ENCODE assay signal across 9 mouse cellular contexts in the genomic region with DNA sequence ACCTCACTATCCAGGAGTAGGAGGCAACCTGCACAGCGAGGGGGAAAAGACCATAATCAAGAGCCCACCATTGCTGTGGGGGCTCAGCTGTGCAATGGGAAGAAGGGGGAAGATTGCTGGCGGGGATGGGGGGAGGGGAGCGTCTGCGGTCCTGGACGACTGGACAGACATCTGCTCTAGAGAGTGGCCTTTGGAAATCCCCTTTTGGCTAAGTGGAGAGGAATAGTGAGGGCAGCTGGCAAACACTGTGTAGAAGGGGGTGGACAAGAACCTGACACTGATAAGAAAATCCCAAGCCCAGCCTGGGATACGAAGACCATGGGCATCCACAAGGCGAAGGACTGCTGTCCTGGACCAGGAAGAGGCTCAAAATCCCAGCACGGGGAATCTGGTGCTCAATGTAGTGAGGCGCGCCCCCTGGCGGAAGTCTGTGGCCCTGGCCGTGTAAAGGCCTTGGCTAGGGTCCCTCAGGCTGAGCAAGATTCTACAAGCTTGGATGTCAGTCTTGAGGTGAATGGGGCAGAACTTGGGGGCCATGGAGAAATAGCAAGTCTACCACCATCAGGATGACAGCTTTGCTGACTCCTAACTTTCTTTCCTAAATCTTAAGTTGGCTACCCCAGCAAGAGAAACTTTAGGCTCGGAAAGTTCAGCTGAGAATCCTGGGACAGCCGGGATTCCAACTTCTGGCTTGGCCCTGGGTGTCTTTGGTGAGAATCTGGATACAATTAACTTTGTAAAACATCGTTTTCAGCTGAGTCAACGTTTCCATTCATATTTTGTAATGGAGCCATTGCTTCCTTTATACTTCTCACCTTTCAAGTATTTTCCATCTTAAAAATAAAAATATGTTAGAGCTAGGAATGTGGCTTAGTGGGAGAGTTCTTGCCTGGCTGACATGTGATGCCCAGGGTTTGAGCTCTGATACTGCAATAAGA. TPM values are rescaled to one million over a fixed set of nuclear protein-coding genes. Genes with fewer than 3 reads are reported as not detected.
A peak's percentile ranks its signal among the peaks of the same experiment; 100 is the strongest.
DNase-seq lines count a peak whose midpoint lies in the region; ATAC-seq and TF ChIP-seq lines count a peak whose summit lies in the region.
"Had no signal": no experiment of that assay in that cellular context is flagged by ENCODE, and none has a peak within 500 bp of the region (broad histone marks: within the 10 kb centered on the region; RNA-seq: fewer than 3 reads in every experiment).

No protein-coding gene starts in this region.

- 37% methylated on average over 16 of the region's 16 CpGs for WGBS in hindbrain, postnatal 0 days

- no peaks in the 10 kb centered on the region for H3K27me3 ChIP-seq in hindbrain, postnatal 0 days (ENCODE audit: insufficient read depth, low read length)

- H3K9me3 ChIP-seq in hindbrain, postnatal 0 days (ENCODE audit: low read length) = no peaks in the 10 kb centered on the region

- no peak overlapping the region for H3K27ac ChIP-seq in hindbrain, postnatal 0 days
- H3K27ac ChIP-seq: macrophage had no signal

- DNase-seq in Muller cell, postnatal 12 days (ENCODE audit: inconsistent ontology term) = peak; percentile 79
- peak; percentile 94 to 96 for DNase-seq in cerebellum, postnatal 10 days
- peak; percentile 75 to 80 for DNase-seq in frontal cortex, postnatal 25 days (ENCODE audit: low spot score in 2 of 2)
- peak; percentile 89 for DNase-seq in hindbrain, postnatal 0 days (ENCODE audit: low spot score)
- peak; percentile 63 for DNase-seq in left cerebral cortex, adult 11 months (ENCODE audit: low spot score)
- peak; percentile 80 to 81 for DNase-seq in right cerebral cortex, adult 2 months (ENCODE audit: low spot score in 2 of 2)
- DNase-seq in urinary bladder, adult 2 months (ENCODE audit: low spot score) = peak; percentile 73

- peak; percentile 83 for ATAC-seq in hindbrain, postnatal 0 days
- ATAC-seq in megakaryocyte, adult 5-6 weeks (ENCODE audit: poor library complexity, severe bottlenecking) = peak; percentile 89

- H3K4me1 ChIP-seq in hindbrain, postnatal 0 days (ENCODE audit: insufficient read depth, low read length) = 0 out of 2 replicates have a peak, but pooled peaks cover 3% of the 10 kb centered on the region

- no peak overlapping the region for H3K4me2 ChIP-seq in hindbrain, postnatal 0 days (ENCODE audit: low read depth, low read length)

- no peak overlapping the region for H3K4me3 ChIP-seq in hindbrain, postnatal 0 days (ENCODE audit: low read length)

- no peak overlapping the region for H3K9ac ChIP-seq in hindbrain, postnatal 0 days (replicated peaks; ENCODE audit: low read length)

- peak; percentile 92 for TF ChIP-seq CTCF in hindbrain, postnatal 0 days (IDR thresholded peaks at IDR 0.05; ENCODE audit: low read depth)

- no peaks in the 10 kb centered on the region for H3K36me3 ChIP-seq in hindbrain, postnatal 0 days (ENCODE audit: insufficient read depth, low read length)

RNA-seq across cellular contexts. Expression of a gene that starts 5.5 kb away (rescaled TPM):
- total RNA-seq in hindbrain, postnatal 0 days (2014; rRNA removed) = not detected in 2 replicates
- not detected in 2 replicates for polyA plus RNA-seq in hindbrain, postnatal 0 days (2015; fragmentation: Nextera tagmentation; extraction: Ambion mirVana)
- not detected in 2 replicates for total RNA-seq in megakaryocyte, adult 5-6 weeks (2015)
- total RNA-seq in megakaryocyte, adult 5-6 weeks (2017) = not detected in 2 replicates
- not detected in 2 replicates for polyA plus RNA-seq in urinary bladder, adult 2 months (2012; rRNA removed)
- polyA plus RNA-seq: macrophage had no signal

RNA-seq across cellular contexts. Expression of a gene that starts 6.8 kb away (rescaled TPM):
- total RNA-seq in hindbrain, postnatal 0 days (2014; rRNA removed) = not detected in 2 replicates
- polyA plus RNA-seq in hindbrain, postnatal 0 days (2015; fragmentation: Nextera tagmentation; extraction: Ambion mirVana) = 0.49 TPM in 1 of 2 replicates, not detected in the other
- not detected in 2 replicates for total RNA-seq in megakaryocyte, adult 5-6 weeks (2015)
- not detected in 2 replicates for total RNA-seq in megakaryocyte, adult 5-6 weeks (2017)
- not detected in 2 replicates for polyA plus RNA-seq in urinary bladder, adult 2 months (2012; rRNA removed)
- polyA plus RNA-seq: macrophage had no signal

RNA-seq across cellular contexts. Expression of a gene that starts 6.8 kb away (rescaled TPM):
- total RNA-seq in hindbrain, postnatal 0 days (2014; rRNA removed) = not detected in 2 replicates
- 0.20 TPM in 2 replicates for polyA plus RNA-seq in hindbrain, postnatal 0 days (2015; fragmentation: Nextera tagmentation; extraction: Ambion mirVana)
- not detected in 2 replicates for total RNA-seq in megakaryocyte, adult 5-6 weeks (2015)
- total RNA-seq in megakaryocyte, adult 5-6 weeks (2017) = not detected in 2 replicates
- not detected in 2 replicates for polyA plus RNA-seq in urinary bladder, adult 2 months (2012; rRNA removed)
- polyA plus RNA-seq: macrophage had no signal

RNA-seq across cellular contexts. Expression of a gene that starts 12.3 kb away (rescaled TPM):
- total RNA-seq in hindbrain, postnatal 0 days (2014; rRNA removed) = 50.4 and 63.3 TPM in 2 replicates
- polyA plus RNA-seq in hindbrain, postnatal 0 days (2015; fragmentation: Nextera tagmentation; extraction: Ambion mirVana) = 89.5 and 94.0 TPM in 2 replicates
- total RNA-seq in megakaryocyte, adult 5-6 weeks (2015) = 74.6 and 102 TPM in 2 replicates
- 96.7 and 99.6 TPM in 2 replicates for total RNA-seq in megakaryocyte, adult 5-6 weeks (2017)
- polyA plus RNA-seq in urinary bladder, adult 2 months (2012; rRNA removed) = 77.3 and 89.2 TPM in 2 replicates

RNA-seq across cellular contexts. Expression of a gene that starts 12.7 kb away (rescaled TPM):
- 19.5 and 20.4 TPM in 2 replicates for total RNA-seq in hindbrain, postnatal 0 days (2014; rRNA removed)
- polyA plus RNA-seq in hindbrain, postnatal 0 days (2015; fragmentation: Nextera tagmentation; extraction: Ambion mirVana) = 10.3 and 10.7 TPM in 2 replicates
- total RNA-seq in megakaryocyte, adult 5-6 weeks (2015) = 6.1 and 6.7 TPM in 2 replicates
- 12.2 and 14.1 TPM in 2 replicates for total RNA-seq in megakaryocyte, adult 5-6 weeks (2017)
- 20.6 and 24.2 TPM in 2 replicates for polyA plus RNA-seq in urinary bladder, adult 2 months (2012; rRNA removed)
